Mouse (Mus musculus) heart, embryonic 16.5 days (tissue): ENCODE results near the gene Med14. TPM values are rescaled to one million over a fixed set of nuclear protein-coding genes. Genes with fewer than 3 reads are reported as not detected.

Experiments used
- ATAC-seq: fragments of 200-750 bp; cut with Nextera tagmentation; replicated peaks from 2 replicates; pipeline ENCODE4 v1.8.0; 2017; ENCODE audit warnings: moderate number of reproducible peaks; ENCODE audit not compliant: insufficient read depth, low FRiP score; ENCODE audit errors: extremely low read depth
- H3K27ac ChIP-seq: fragments of 300-500 bp; sonication (generic); 2 replicates; pipeline ENCODE4 v1.5.1; 2014; ENCODE audit warnings: mild to moderate bottlenecking, low read length, control low read depth, moderate library complexity
- H3K27me3 ChIP-seq: fragments of 300-500 bp; sonication (generic); 2 replicates; pipeline ENCODE4 v1.6.1; 2014; ENCODE audit warnings: low read length, mixed read lengths; ENCODE audit not compliant: control insufficient read depth, insufficient read depth
- H3K36me3 ChIP-seq: fragments of 300-500 bp; sonication (generic); 2 replicates; pipeline ENCODE4 v1.6.1; 2014; ENCODE audit not compliant: control insufficient read depth, insufficient read depth
- H3K4me1 ChIP-seq: fragments of 300-500 bp; sonication (generic); 2 replicates; pipeline ENCODE4 v1.6.1; 2014; ENCODE audit warnings: low read length, mixed read lengths; ENCODE audit not compliant: control insufficient read depth, insufficient read depth
- H3K4me2 ChIP-seq: fragments of 300-500 bp; sonication (generic); 2 replicates; pipeline ENCODE4 v1.6.1; 2014; ENCODE audit warnings: low read depth, mild to moderate bottlenecking, control low read depth, low read length
- H3K4me3 ChIP-seq: fragments of 300-500 bp; sonication (generic); 2 replicates; pipeline ENCODE4 v1.5.1; 2014; ENCODE audit warnings: mild to moderate bottlenecking, control low read depth, low read length
- H3K9ac ChIP-seq: fragments of 300-500 bp; sonication (generic); 2 replicates; pipeline ENCODE4 v1.6.1; 2014; ENCODE audit warnings: low read length, control low read depth
- H3K9me3 ChIP-seq: fragments of 300-500 bp; sonication (generic); replicated peaks from 2 replicates; pipeline ENCODE4 v1.6.1; 2016; ENCODE audit warnings: low read length; ENCODE audit not compliant: control insufficient read depth
- WGBS: fragments of 180-500 bp; shearing (Covaris S2); extraction: QIAGEN DNeasy Blood & Tissue Kit; methylation state at CpG from one replicate; pipeline ENCODE4 v1.1.7; 2014; 5-methylcytosine and 5-hydroxymethylcytosine counted together
- polyA plus RNA-seq: library from polyadenylated mRNA; unstranded; fragments of >200 nt; fragmentation: Nextera tagmentation; extraction: Ambion mirVana; gene quantifications from 2 replicates; pipeline ENCODE4 v1.2.1, GENCODE M21; 2015

Gene Med14
- polyA plus RNA-seq, 1 experiment from 2014 or later: 14.1 TPM

GRCm38 (mm10) chrX:12763127-12763834 is 1.4 kb upstream of the Med14 start:
- Histone ChIP-seq H3K4me1 (no peaks in the 10 kb centered on the region; the same call in 1 of the 2 replicates), H3K9me3 (no peaks in the 10 kb centered on the region), H3K4me3 (peak overlapping the region; percentile 69), H3K9ac (peak overlapping the region; percentile 85), H3K4me2 (peak overlapping the region; percentile 72), H3K36me3 (no peaks in the 10 kb centered on the region), H3K27me3 (peaks cover 15% of the 10 kb centered on the region), H3K27ac (peak overlapping the region; percentile 97)
- WGBS: 61% methylated on average over 3 of the region's 3 CpGs
- ATAC-seq: no peak

GRCm38 (mm10) chrX:12762334-12763126 is 657 bp upstream of the Med14 start:
- peaks cover 4% of the 10 kb centered on the region for H3K4me1 ChIP-seq
- peak overlapping the region; percentile 69 for H3K4me3 ChIP-seq
- no peaks in the 10 kb centered on the region for H3K36me3 ChIP-seq
- ATAC-seq: no peak
- 11% methylated on average over 32 of the region's 32 CpGs for WGBS
- peak overlapping the region; percentile 85 for H3K9ac ChIP-seq
- H3K27me3 ChIP-seq: peaks cover 15% of the 10 kb centered on the region
- H3K9me3 ChIP-seq: no peaks in the 10 kb centered on the region
- peak overlapping the region; percentile 97 for H3K27ac ChIP-seq
- H3K4me2 ChIP-seq: peak overlapping the region; percentile 72

GRCm38 (mm10) chrX:12761259-12761625 is 631 bp downstream of the Med14 start:
- Histone ChIP-seq H3K4me1 (peaks cover 4% of the 10 kb centered on the region), H3K27me3 (peaks cover 15% of the 10 kb centered on the region), H3K9ac (peak overlapping the region; percentile 85), H3K36me3 (no peaks in the 10 kb centered on the region), H3K27ac (peak overlapping the region; percentile 97), H3K4me3 (peak overlapping the region; percentile 69), H3K9me3 (no peaks in the 10 kb centered on the region), H3K4me2 (peak overlapping the region; percentile 60)
- ATAC-seq: peak; percentile 1; the same call in 1 of the 2 replicates
- WGBS: 8% methylated on average over 24 of the region's 25 CpGs

- peak overlapping the region; percentile 60 for H3K4me2 ChIP-seq
- H3K27me3 ChIP-seq: peaks cover 15% of the 10 kb centered on the region
- peak overlapping the region; percentile 62 for H3K27ac ChIP-seq
- peak overlapping the region; percentile 69 for H3K4me3 ChIP-seq
- H3K9me3 ChIP-seq: no peaks in the 10 kb centered on the region
- peaks cover 4% of the 10 kb centered on the region for H3K4me1 ChIP-seq
- WGBS: 14% methylated on average over 8 of the region's 8 CpGs
- no peak for ATAC-seq
- peak overlapping the region; percentile 85 for H3K9ac ChIP-seq
- no peaks in the 10 kb centered on the region for H3K36me3 ChIP-seq
Observed at GRCm38 (mm10) chrX:12760501-12760900, 1.4 kb downstream of the Med14 start.

GRCm38 (mm10) chrX:12759625-12760024 is 2.2 kb downstream of the Med14 start:
- WGBS: 29% methylated on average over 5 of the region's 5 CpGs
- H3K4me3 ChIP-seq: peak overlapping the region; percentile 35
- no peaks in the 10 kb centered on the region for H3K36me3 ChIP-seq
- no peak for ATAC-seq
- no peaks in the 10 kb centered on the region for H3K9me3 ChIP-seq
- peaks cover 4% of the 10 kb centered on the region for H3K4me1 ChIP-seq
- H3K4me2 ChIP-seq: peak overlapping the region; percentile 60
- peaks cover 15% of the 10 kb centered on the region for H3K27me3 ChIP-seq
- peak overlapping the region; percentile 50; the same call in 1 of the 2 replicates for H3K9ac ChIP-seq
- H3K27ac ChIP-seq: peak overlapping the region; percentile 80

- Histone ChIP-seq H3K27me3 (no peaks in the 10 kb centered on the region), H3K27ac (no peak overlapping the region), H3K4me2 (no peak overlapping the region), H3K9me3 (no peaks in the 10 kb centered on the region), H3K4me3 (no peak overlapping the region), H3K4me1 (no peaks in the 10 kb centered on the region), H3K36me3 (peaks cover 2% of the 10 kb centered on the region; the same call in 1 of the 2 replicates), H3K9ac (no peak overlapping the region)
- ATAC-seq: no peak
- 66% methylated on average over 4 of the region's 4 CpGs for WGBS
Observed at GRCm38 (mm10) chrX:12747886-12748285, 14.0 kb downstream of the Med14 start.

GRCm38 (mm10) chrX:12746729-12747128 is 15.1 kb downstream of the Med14 start:
- Histone ChIP-seq H3K27ac (no peak overlapping the region), H3K9me3 (no peaks in the 10 kb centered on the region), H3K36me3 (peaks cover 2% of the 10 kb centered on the region; the same call in 1 of the 2 replicates), H3K9ac (no peak overlapping the region), H3K4me1 (no peaks in the 10 kb centered on the region), H3K27me3 (no peaks in the 10 kb centered on the region), H3K4me2 (no peak overlapping the region), H3K4me3 (no peak overlapping the region)
- no peak for ATAC-seq
- WGBS: 88% methylated on average over 3 of the region's 3 CpGs

GRCm38 (mm10) chrX:12740396-12740795 is 21.5 kb downstream of the Med14 start:
- Histone ChIP-seq H3K27ac (no peak overlapping the region), H3K9me3 (no peaks in the 10 kb centered on the region), H3K4me1 (no peaks in the 10 kb centered on the region), H3K4me3 (no peak overlapping the region), H3K4me2 (no peak overlapping the region), H3K36me3 (no peaks in the 10 kb centered on the region), H3K9ac (no peak overlapping the region), H3K27me3 (no peaks in the 10 kb centered on the region)
- no peak for ATAC-seq

GRCm38 (mm10) chrX:12716036-12716435 is 45.8 kb downstream of the Med14 start:
- ATAC-seq: no peak
- Histone ChIP-seq H3K9me3 (no peaks in the 10 kb centered on the region), H3K9ac (no peak overlapping the region), H3K4me3 (no peak overlapping the region), H3K36me3 (peaks cover 13% of the 10 kb centered on the region), H3K27ac (no peak overlapping the region), H3K4me1 (no peaks in the 10 kb centered on the region), H3K4me2 (no peak overlapping the region), H3K27me3 (no peaks in the 10 kb centered on the region)
- 90% methylated on average over 4 of the region's 4 CpGs for WGBS
